Mouse (Mus musculus) neutrophil, adult 65 days (primary cell): Measurements from ENCODE around the gene Arrdc2. TPM values are rescaled to one million over a fixed set of nuclear protein-coding genes. Genes with fewer than 3 reads are reported as not detected.

Experiments used
- total RNA-seq: library from RNA; stranded (reverse); gene quantifications from 2 replicates; pipeline ENCODE4 v1.2.4, GENCODE M21; 2023

Arrdc2 gene
- total RNA-seq = 13.1 and 14.2 TPM in 2 replicates

GRCm38 (mm10) chr8:70839408-70840351, at the start of gene Arrdc2:
Arrdc2 (minus strand) TSS chr8:70839720.

DNA sequence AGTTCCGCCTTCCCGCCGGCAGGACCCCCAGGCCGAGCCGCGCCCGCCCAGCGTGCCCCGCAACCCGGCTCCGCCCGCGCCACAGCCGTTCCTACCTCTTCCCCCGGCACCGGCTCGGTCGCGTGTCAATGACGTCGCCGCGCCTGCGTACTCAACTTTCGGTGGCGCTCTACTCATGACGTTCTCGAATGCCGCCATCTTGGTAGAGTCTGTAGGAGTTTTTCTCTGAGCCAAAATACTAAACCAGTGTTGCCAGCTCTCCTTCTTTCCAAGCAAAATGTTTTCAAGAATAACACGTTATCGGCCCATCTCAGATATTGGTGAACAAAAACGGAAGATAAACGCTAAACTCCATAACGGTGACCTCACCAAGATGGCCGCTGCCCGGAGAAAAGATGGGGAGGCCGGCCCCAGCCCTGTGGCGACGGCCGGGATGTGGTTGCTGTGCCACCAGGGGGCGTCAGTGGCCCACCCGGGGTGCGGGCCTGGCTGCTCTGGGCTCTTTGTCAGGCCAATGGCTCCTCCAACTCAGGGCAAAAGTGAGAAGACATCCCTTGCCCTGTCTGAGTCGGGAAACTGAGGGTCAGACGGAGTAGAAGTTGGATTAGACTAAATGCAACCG, 34.0 kb upstream of the Arrdc2 start, which contains the start of gene Ccdc124:
Gene Ccdc124, minus strand, starts transcription at position 572 of the 622 bp plus-strand sequence.

DNA sequence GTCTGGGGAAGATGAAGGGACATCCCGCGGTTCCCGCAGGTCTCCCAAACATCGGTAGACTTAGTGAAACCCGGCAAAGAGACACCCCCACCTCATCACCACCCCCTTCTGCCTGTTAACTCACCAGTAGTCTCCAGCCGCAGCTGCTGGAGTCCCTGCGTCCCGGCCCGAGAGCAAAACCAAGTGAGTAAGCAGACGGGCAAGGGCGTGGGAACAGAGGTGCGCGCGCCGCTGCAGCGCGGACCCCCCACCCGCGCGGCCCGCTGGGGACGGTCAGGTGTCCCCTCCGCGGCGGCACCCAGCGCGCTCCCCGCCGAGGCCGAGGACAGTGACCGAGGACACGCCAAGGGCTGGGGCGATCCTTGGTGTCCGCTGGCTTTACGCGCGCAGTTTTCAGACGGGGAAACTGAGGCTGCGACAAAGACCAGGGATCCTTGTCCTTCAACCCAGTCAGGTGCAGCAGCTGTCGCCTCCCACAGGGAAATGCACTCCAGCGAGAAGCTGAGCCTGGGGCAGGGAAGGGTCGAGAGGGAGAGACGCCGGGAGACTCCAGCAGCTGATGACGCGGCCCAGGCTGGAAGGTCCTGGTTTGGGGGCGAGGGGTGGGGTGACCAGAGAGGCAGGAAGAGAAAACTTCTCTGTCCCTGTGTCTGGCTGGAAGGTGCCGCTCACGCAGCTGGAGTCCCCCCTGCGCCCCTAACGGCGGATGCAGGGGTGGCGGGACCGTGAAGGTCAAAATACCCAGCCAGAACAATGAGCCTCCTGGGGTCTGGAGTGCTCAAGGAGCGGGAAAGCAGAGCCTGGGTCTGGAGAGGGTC, 23.5 kb upstream of the Arrdc2 start, which contains the start of gene Kcnn1:
Gene Kcnn1, minus strand, starts transcription at position 435 of the 818 bp plus-strand sequence.

DNA sequence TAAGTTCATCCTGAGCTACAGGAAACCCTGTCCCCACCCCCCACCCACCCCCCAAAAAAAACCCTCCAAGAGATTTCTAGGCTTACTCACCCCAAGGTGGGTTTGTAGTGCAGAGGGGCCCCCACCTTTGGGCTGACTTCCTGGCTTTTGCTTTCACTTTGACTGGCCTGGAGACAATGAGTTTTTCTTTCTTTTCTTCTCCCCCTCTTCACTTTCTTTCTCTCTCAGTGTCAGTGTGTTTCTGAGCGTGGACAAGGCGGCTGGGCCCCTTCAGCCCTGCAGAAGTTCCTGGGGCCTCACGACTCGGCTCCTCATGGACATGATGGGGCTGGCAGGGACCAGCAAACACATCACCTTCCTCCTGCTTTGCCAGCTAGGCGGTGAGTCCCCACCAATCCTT, 31.3 kb downstream of the Arrdc2 start, which contains the start of gene Il12rb1:
Gene Il12rb1, plus strand, starts transcription at position 211 of the 400 bp plus-strand sequence.

DNA sequence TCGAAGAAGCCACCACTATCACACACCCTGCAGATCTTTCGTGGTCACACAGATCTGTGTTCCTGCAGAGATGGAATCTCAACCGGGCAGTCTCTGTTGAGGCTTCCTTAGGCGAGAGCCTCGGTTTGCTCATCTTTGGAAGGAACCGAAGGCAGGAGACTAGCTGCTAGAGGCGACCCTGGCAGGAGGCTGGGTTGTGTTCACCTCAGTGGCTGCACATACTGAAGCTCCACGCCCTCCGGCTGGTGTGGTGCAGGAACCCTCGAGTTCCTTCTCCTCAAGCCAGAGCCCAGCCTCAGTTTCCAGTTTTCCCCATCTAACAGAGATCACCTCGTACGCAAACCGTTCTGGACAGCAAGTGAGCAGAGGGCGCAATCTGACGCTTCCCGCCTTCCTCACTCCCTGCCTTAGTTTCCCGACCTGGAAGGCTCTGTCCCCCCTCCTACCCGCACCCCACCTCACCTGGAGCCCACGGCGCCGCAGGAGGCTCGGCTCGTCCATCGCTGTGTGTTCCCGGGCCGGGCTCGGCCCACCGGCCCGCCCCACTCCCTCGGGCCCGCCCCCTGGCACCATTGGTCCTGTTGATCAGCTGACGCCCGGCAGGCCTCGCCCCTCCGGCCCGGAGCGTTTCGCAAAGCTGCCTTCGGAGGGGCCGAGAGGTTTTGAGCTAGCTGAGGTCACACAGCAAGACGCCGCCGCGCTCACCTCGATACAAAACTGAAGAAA, 34.9 kb downstream of the Arrdc2 start, which contains the start of gene Mast3:
Gene Mast3, minus strand, starts transcription at position 574 of the 726 bp plus-strand sequence.

Other genes starting within 250 kb of the Arrdc2 start
- gene Isyna1, start 245.3 kb downstream of the Arrdc2 start, total RNA-seq = 36.8 and 37.0 TPM in 2 replicates
- gene Ssbp4, start 230.8 kb downstream of the Arrdc2 start, total RNA-seq = 61.1 and 64.5 TPM in 2 replicates
- gene Lrrc25, start 223.6 kb downstream of the Arrdc2 start, total RNA-seq = 118 and 126 TPM in 2 replicates
- gene Gdf15, start 207.3 kb downstream of the Arrdc2 start, total RNA-seq = 0.66 TPM in 2 replicates
- 1.2 and 3.4 TPM in 2 replicates for gene Pgpep1, start 179.3 kb downstream of the Arrdc2 start, total RNA-seq
- gene Lsm4, start 166.5 kb downstream of the Arrdc2 start, total RNA-seq = 33.3 and 36.4 TPM in 2 replicates
- 770 and 908 TPM in 2 replicates for gene Jund, start 140.8 kb downstream of the Arrdc2 start, total RNA-seq
- gene Iqcn, start 136.3 kb downstream of the Arrdc2 start, total RNA-seq = 2.7 and 3.1 TPM in 2 replicates
- 0.39 TPM in 1 of 2 replicates, not detected in the other for gene Gm3336, start 121.2 kb downstream of the Arrdc2 start, total RNA-seq
- gene Pde4c, start 116.0 kb downstream of the Arrdc2 start, total RNA-seq = 0.41 and 0.51 TPM in 2 replicates
- 1.3 and 2.0 TPM in 2 replicates for gene Rab3a, start 85.0 kb downstream of the Arrdc2 start, total RNA-seq
- gene Mpv17l2, start 78.8 kb downstream of the Arrdc2 start, total RNA-seq = 12.1 and 18.3 TPM in 2 replicates
- 16.9 and 17.2 TPM in 2 replicates for gene Pik3r2, start 63.0 kb downstream of the Arrdc2 start, total RNA-seq
- gene Mast3, start 34.7 kb downstream of the Arrdc2 start, total RNA-seq = 167 and 180 TPM in 2 replicates
- gene Il12rb1, start 31.3 kb downstream of the Arrdc2 start, total RNA-seq = 0.63 and 0.98 TPM in 2 replicates
- not detected in 2 replicates for gene Kcnn1, start 23.5 kb upstream of the Arrdc2 start, total RNA-seq
- gene Ccdc124, start 34.2 kb upstream of the Arrdc2 start, total RNA-seq = 28.6 and 33.1 TPM in 2 replicates
- gene Slc5a5, start 53.0 kb upstream of the Arrdc2 start, total RNA-seq = not detected in 2 replicates
- 831 and 972 TPM in 2 replicates for gene Rpl18a, start 57.7 kb upstream of the Arrdc2 start, total RNA-seq
- gene Map1s, start 66.2 kb upstream of the Arrdc2 start, total RNA-seq = 19.7 and 30.6 TPM in 2 replicates